Mouse (Mus musculus) thymus, adult 18-20 months (tissue): Measurements from ENCODE around the gene Oas1f.
"Not testable (repeated sequence)": the region's sequence is repeated elsewhere in the genome, so short reads cannot be mapped to it uniquely, and the experiment has no call there.

ENCODE experiments used
- DNase-seq, 2 experiments: peaks; one replicate each; pipeline ENCODE4 v3.0.0; 2022; ENCODE audit warnings: mixed read lengths in 2 of 2

Gene Oas1f

GRCm38 (mm10) chr5:120847067-120847466, at the start of gene Oas1f:
Gene Oas1f (plus strand): TSS chr5:120847367.
- no peak for DNase-seq

- not testable (repeated sequence) for DNase-seq
Measured at GRCm38 (mm10) chr5:120798147-120798546, 49.0 kb upstream of the Oas1f start.

- DNase-seq = not testable (repeated sequence)
Measured at GRCm38 (mm10) chr5:120798943-120799342, 48.2 kb upstream of the Oas1f start.

- DNase-seq = no peak
Measured at GRCm38 (mm10) chr5:120803596-120803995, 43.6 kb upstream of the Oas1f start.

- peak; percentile 23 to 39 for DNase-seq
Measured at GRCm38 (mm10) chr5:120806458-120806857, 40.7 kb upstream of the Oas1f start.

DNA sequence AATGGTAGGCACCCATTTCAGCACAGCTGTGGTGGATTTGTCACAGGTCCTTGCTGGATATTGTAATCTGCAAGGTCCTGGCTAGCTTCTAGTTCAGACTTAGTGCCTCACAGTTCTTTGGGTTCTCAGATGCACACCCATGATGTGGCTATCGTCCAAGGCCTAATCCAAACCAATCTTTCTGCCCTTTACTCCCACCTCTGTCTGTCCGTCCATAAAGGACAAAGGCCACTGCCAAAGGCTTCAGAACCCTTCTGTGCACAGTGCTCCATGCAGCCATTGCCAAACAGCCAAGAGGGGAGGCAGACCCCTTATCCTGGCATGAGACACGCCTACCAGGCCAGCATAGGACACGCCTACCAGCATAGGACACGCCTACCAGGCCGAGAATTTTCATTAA, 38.0 kb upstream of the Oas1f start:
- no peak for DNase-seq

- DNase-seq = peak; percentile 69 to 78
Measured at GRCm38 (mm10) chr5:120811951-120812819, 35.0 kb upstream of the Oas1f start, which contains the start of gene Oas1c. Gene Oas1c (minus strand): TSS chr5:120812514.

GRCm38 (mm10) chr5:120813023-120813422, 34.1 kb upstream of the Oas1f start:
- DNase-seq = no peak

DNA sequence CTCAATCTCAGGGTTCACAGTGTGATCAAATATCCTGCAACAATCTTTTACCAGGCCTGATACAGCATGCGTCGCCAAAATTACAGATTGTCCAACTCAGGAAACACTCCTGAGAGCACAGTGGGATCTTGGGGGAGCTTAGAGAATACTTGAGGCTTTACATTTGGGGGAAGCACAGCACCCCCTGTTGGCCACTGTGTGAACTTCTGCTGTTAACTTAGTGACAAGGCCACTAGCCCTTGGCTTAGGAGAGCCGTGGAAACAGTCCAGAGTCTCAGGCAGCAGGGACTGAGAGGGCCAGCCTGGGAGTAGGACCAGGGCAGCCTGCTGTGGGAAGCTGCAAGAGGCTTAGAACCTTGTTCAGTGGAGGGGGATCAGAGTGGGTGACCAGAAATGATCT, 31.2 kb upstream of the Oas1f start:
- peak in 1 of 2 experiments; percentile 19 for DNase-seq

DNA sequence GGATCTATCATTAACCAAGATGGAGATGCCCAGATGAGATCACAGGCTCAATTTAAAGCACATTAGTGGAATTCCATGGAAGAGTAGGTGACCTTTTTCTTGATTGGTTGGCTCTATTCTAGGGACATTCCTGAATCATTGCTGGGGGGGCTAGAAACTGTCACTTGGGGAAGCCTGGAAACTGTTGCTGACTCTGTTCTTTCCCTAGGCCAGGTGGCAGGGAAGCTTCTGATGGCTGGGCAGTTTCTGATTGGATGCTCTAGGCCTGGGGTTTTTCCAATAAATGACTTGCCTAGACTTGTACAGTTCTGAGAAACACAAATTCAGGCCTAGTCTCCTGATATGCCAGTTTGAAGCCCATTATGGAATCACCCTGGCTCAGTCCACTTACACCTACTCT, 28.2 kb upstream of the Oas1f start:
- DNase-seq = no peak

DNA sequence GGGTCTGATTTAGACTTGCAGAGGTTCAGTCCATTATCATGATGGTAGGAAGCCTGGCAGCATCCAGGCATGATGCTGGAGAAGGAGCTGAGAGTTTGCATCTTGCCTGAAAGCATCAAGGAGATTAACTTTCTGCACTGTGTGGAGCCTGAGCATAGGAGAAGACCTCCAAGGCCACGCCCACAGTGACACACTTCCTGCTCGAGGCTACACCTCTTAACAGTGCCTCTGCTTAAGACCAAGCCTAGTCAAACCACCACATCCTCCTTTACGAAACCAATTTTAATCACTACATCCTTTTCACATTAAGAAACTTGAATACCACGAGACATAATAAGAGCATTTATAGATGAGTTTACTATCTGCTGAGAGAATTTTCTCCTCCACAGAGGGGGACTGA, 16.1 kb upstream of the Oas1f start:
- DNase-seq = no peak

- no peak for DNase-seq
Measured at GRCm38 (mm10) chr5:120833335-120834280, 13.6 kb upstream of the Oas1f start.

DNA sequence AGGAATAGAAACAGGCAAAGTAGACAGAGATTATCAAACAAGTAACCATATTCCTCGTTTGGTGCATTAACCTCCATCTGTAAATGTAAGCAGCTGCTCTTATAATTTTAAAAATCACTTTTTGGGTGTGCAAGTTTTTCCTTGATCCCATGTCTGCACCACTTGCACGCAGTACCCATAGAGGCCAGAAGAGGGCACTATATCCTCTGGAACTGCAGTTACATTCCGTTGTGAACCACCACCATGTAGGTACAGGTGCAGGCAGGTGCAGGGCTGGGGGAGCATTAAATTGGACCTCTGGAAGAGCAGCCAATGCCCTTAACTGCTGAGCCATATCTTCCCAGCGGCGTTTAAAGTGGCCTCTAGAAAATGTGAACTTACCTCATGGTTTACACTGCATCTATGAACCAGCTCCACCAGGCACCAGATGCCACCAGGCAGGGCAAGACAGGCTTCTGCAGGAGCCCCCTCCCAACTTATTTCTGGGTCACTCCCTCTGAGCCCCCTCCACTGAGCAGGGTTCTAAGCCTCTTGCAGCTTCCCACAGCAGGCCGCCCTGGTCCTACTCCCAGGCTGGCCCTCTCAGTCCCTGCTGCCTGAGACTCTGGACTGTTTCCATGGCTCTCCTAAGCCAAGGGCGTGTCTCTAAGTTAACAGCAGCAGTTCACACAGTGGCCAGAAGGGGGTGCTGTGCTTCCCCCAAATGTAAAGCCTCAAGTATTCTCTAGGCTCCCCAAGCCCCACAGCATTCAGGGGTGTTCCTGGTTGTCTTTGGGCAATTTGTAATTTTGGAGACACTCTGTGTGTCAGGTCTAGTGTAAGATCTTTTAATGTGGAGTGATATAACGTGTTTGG, 10.2 kb upstream of the Oas1f start:
- DNase-seq = no peak

GRCm38 (mm10) chr5:120844713-120845112, 2.5 kb upstream of the Oas1f start:
- no peak for DNase-seq

DNA sequence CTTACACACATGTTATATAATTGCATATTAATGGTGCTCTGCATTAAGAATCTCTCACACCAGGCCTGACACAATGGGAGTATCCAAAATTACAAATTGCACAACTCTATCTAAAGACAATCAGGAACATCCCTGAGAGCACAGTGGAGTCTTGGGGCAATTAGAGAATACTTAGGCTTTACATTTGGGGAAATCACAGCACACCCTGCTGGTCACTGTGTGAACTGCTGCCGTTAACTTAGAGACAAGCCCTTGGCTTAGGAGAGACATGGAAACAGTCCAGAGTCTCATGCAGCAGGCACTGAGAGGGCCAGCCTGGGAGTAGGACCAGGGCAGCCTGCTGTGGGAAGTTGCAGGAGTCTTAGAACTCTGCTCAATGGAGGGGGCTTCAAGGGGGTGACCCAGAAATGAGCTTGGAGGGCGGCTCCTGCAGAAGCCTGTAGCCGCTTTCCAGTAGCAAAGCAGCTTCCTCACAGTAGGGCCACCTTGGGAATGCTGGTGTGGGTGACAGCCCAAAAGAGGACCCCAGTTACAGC, 2.5 kb downstream of the Oas1f start:
- peak in 1 of 2 experiments; percentile 6 for DNase-seq

- no peak for DNase-seq
Measured at GRCm38 (mm10) chr5:120859241-120859640, 12.1 kb downstream of the Oas1f start.

DNA sequence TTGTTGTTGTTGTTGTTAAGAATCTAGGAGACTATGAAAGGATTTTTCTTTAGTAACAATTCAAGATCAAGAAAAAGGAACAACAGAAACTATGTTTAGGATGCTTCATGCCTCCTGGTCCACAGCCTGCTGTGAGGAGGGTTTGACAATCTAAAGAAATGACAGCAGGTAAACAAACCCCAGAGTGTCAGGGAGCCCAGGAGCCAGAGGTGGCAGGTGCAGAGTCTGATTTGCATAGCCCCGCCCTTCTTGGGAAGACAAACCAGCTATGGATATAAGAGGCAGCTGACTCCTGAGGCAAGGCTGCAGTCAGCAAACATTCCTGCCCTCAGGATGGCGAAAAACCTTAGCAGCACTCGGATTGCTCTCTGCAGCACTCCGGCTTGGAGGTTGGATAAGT, 14.0 kb downstream of the Oas1f start, which contains the start of gene Oas1h:
Gene Oas1h, plus strand, starts transcription at position 301 of the 400 bp plus-strand sequence.
- DNase-seq = no peak

DNA sequence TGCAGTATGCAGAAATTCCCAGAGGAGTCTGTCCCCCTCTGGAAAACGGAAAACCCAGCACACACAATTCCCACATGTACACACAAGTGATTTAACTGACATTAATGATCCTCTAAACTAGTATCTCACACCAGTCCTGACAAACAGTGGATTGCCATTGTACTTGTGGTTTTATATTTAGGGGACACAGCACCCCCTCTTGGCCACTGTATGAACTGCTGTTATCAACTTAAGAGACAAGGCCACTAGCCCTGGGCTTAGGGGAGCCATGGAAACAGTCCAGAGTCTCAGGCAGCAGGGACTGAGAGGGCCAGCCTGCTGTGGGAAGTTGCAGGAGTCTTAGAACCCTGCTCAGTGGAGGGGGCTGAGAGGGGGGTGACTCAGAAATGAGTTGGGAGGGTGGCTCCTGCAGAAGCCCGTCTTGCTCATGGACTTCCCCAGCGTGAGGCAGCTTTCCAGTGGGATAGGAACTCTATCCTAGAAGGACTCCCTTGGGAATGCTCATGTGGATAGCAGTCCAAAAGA, 18.2 kb downstream of the Oas1f start:
- no peak for DNase-seq

GRCm38 (mm10) chr5:120869436-120870015, 22.4 kb downstream of the Oas1f start:
- DNase-seq = no peak

DNA sequence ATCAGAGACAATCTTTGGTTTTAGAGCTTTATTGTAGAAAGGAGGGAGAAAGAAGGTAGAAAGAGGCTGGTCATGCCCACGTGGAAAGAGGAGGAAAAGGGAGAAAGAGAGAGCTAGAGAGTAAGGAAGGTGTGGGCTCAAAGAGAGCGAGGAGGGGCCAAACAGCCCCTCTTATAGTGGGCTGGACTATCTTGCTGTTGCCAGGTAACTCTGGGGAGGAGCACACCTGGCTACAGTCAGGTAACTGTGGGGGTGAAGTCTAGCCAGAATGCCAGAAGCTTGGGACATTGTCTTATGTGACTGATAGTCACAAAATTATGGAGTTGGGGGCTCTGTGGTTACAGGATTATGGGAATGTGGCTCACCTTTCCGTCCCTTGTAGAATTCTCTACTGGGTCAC, 22.9 kb downstream of the Oas1f start:
- no peak for DNase-seq

DNA sequence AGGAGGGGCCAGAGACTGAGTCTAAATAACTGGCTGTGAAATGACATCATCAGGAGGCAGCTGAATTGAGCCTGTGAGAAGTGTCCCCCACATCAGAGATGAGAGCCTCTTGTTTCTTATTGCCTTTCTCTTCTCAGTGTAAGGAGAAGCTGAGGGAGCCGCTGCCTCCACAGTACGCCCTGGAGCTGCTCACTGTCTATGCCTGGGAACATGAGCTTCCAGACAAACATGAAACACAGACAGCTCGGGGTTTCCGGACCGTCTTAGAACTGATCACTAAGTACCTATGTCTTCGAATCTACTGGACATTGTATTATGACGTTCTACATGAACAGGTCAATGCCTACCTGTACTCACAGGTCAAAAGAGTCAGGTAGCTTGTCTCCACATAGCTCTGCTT, 23.6 kb downstream of the Oas1f start:
- DNase-seq = no peak
